Comparison of ENCODE assay signal across 26 mouse cellular contexts in the genomic region with DNA sequence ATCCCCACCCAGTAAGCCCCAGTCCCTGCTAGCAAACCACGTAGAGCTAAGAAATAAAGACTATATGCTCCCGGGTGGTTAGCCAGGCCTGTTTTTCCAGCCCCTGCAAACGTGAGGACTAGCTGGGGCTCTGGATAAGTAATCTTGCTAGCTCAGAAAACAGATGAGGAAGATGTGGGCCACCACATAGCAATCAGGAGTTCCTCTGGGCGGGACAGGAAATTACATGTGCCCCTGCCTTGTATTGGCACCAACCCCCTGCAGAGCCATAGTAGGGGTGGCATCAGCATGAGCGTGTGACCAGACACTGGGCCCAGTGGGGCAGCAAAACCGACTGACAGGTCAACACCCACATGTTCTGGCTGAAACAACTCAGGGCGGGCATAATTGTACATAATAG. TPM values are rescaled to one million over a fixed set of nuclear protein-coding genes. Genes with fewer than 3 reads are reported as not detected.
DNase-seq lines count a peak whose midpoint lies in the region; ATAC-seq and TF ChIP-seq lines count a peak whose summit lies in the region.
"Had no signal": no experiment of that assay in that cellular context is flagged by ENCODE, and none has a peak within 500 bp of the region (broad histone marks: within the 10 kb centered on the region; RNA-seq: fewer than 3 reads in every experiment).

No protein-coding gene starts in this region.

- H3K27me3 ChIP-seq in intestine, embryonic 14.5 days (replicated peaks; ENCODE audit: control insufficient read depth, insufficient read depth, low read length): no peaks in the 10 kb centered on the region
- no peaks in the 10 kb centered on the region for H3K27me3 ChIP-seq in intestine, postnatal 0 days (replicated peaks; ENCODE audit: control insufficient read depth, insufficient read depth, low read length)
- H3K27me3 ChIP-seq: embryonic facial prominence, embryonic 12.5 days; forebrain, embryonic 12.5 days; heart, embryonic 12.5 days; limb, embryonic 12.5 days; midbrain, embryonic 15.5 days had no signal

- no peak for ATAC-seq in intestine, embryonic 14.5 days (replicated peaks; ENCODE audit: low FRiP score, low TSS enrichment, low read depth)
- no peak for ATAC-seq in intestine, postnatal 0 days
- ATAC-seq in megakaryocyte, adult 5-6 weeks (ENCODE audit: poor library complexity, severe bottlenecking): peak; percentile 89
- ATAC-seq: liver, postnatal 0 days; lung, postnatal 0 days; midbrain, embryonic 15.5 days had no signal

- H3K36me3 ChIP-seq in intestine, embryonic 14.5 days (ENCODE audit: control insufficient read depth, insufficient read depth, low read length): no peaks in the 10 kb centered on the region
- H3K36me3 ChIP-seq in intestine, postnatal 0 days (ENCODE audit: control insufficient read depth, insufficient read depth): no peaks in the 10 kb centered on the region
- H3K36me3 ChIP-seq: embryonic facial prominence, embryonic 12.5 days; forebrain, embryonic 12.5 days; heart, embryonic 12.5 days; hindbrain, embryonic 13.5 days; limb, embryonic 12.5 days; midbrain, embryonic 15.5 days; neural tube, embryonic 15.5 days had no signal

- DNase-seq in intestine, embryonic 14.5 days (ENCODE audit: low spot score): peak; percentile 23
- peak; percentile 32 for DNase-seq in T-cell, adult 2 months (ENCODE audit: low spot score)
- peak; percentile 16 to 32 for DNase-seq in natural killer cell, adult 2 months (ENCODE audit: low spot score in 2 of 2)
- no peak for DNase-seq in right cerebral cortex, postnatal 36 days (ENCODE audit: low spot score in 2 of 2)
- no peak for DNase-seq in kidney, adult 8-10 months
- no peak for DNase-seq in layer of hippocampus, adult 2 months (ENCODE audit: low spot score in 2 of 2)
- DNase-seq: adrenal gland, adult 2 months; cerebellum, adult 11-12 months; cerebellum, postnatal 10 days; gastrocnemius, adult 2 months; heart, postnatal 10 days; kidney, adult 2 months; kidney, postnatal 10 days; liver, postnatal 0 days had no signal

- 82% methylated on average over 7 of the region's 7 CpGs for WGBS in intestine, embryonic 14.5 days
- 76% methylated on average over 7 of the region's 7 CpGs for WGBS in intestine, postnatal 0 days

- H3K27ac ChIP-seq in intestine, embryonic 14.5 days (ENCODE audit: low read depth): no peak overlapping the region
- H3K27ac ChIP-seq in intestine, postnatal 0 days (ENCODE audit: low read depth, low read length): no peak overlapping the region
- no peak overlapping the region for H3K27ac ChIP-seq in layer of hippocampus, adult 2 months
- H3K27ac ChIP-seq: embryonic facial prominence, embryonic 12.5 days; forebrain, embryonic 12.5 days; gastrocnemius, adult 2 months; hindbrain, embryonic 13.5 days; limb, embryonic 12.5 days; midbrain, embryonic 15.5 days; neural tube, embryonic 15.5 days had no signal

- no peaks in the 10 kb centered on the region for H3K9me3 ChIP-seq in intestine, embryonic 14.5 days (ENCODE audit: control insufficient read depth, low read length)
- H3K9me3 ChIP-seq in intestine, postnatal 0 days (ENCODE audit: control insufficient read depth): no peaks in the 10 kb centered on the region
- H3K9me3 ChIP-seq: embryonic facial prominence, embryonic 12.5 days; forebrain, embryonic 12.5 days; heart, embryonic 12.5 days; hindbrain, embryonic 13.5 days; limb, embryonic 12.5 days; midbrain, embryonic 15.5 days; neural tube, embryonic 15.5 days had no signal

- no peaks in the 10 kb centered on the region for H3K4me1 ChIP-seq in intestine, embryonic 14.5 days (replicated peaks; ENCODE audit: control insufficient read depth, insufficient read depth, low read length)
- H3K4me1 ChIP-seq in intestine, postnatal 0 days (replicated peaks; ENCODE audit: control insufficient read depth, insufficient read depth, low read length): no peaks in the 10 kb centered on the region
- H3K4me1 ChIP-seq: embryonic facial prominence, embryonic 12.5 days; forebrain, embryonic 12.5 days; hindbrain, embryonic 13.5 days; midbrain, embryonic 15.5 days had no signal

- no peak overlapping the region for H3K9ac ChIP-seq in intestine, embryonic 14.5 days (ENCODE audit: low read length)
- H3K9ac ChIP-seq in intestine, postnatal 0 days (ENCODE audit: low read depth, low read length): no peak overlapping the region
- H3K9ac ChIP-seq: embryonic facial prominence, embryonic 12.5 days; forebrain, embryonic 12.5 days; heart, embryonic 12.5 days; hindbrain, embryonic 13.5 days; limb, embryonic 12.5 days; liver, postnatal 0 days; midbrain, embryonic 15.5 days; neural tube, embryonic 15.5 days had no signal

- H3K4me3 ChIP-seq in intestine, embryonic 14.5 days (ENCODE audit: low read depth, low read length): no peak overlapping the region
- no peak overlapping the region for H3K4me3 ChIP-seq in intestine, postnatal 0 days (ENCODE audit: low read depth, low read length)
- no peak overlapping the region for H3K4me3 ChIP-seq in layer of hippocampus, adult 2 months
- H3K4me3 ChIP-seq: embryonic facial prominence, embryonic 12.5 days; forebrain, embryonic 12.5 days; gastrocnemius, adult 2 months; heart, embryonic 12.5 days; hindbrain, embryonic 13.5 days; limb, embryonic 12.5 days; midbrain, embryonic 15.5 days; myocyte; neural tube, embryonic 15.5 days had no signal

- no peak for TF ChIP-seq CTCF in intestine, postnatal 0 days (IDR thresholded peaks at IDR 0.05; ENCODE audit: low read depth)
- TF ChIP-seq CTCF in layer of hippocampus, adult 2 months (conservative IDR thresholded peaks at IDR 0.05): no peak

- no peak overlapping the region for H3K4me2 ChIP-seq in intestine, embryonic 14.5 days (ENCODE audit: low read length)
- no peak overlapping the region for H3K4me2 ChIP-seq in intestine, postnatal 0 days (replicated peaks; ENCODE audit: low read depth)
- H3K4me2 ChIP-seq: embryonic facial prominence, embryonic 12.5 days; forebrain, embryonic 12.5 days; heart, embryonic 12.5 days; hindbrain, embryonic 13.5 days; limb, embryonic 12.5 days; liver, embryonic 11.5 days; midbrain, embryonic 15.5 days; neural tube, embryonic 15.5 days had no signal

RNA-seq across cellular contexts. Expression of a gene that starts 44.1 kb away (rescaled TPM):
- polyA plus RNA-seq in intestine, embryonic 14.5 days (2014; fragmentation: Nextera tagmentation; extraction: Ambion mirVana): 40.0 and 42.4 TPM in 2 replicates
- 21.9 and 23.6 TPM in 2 replicates for polyA plus RNA-seq in intestine, postnatal 0 days (2015; fragmentation: Nextera tagmentation; extraction: Ambion mirVana)
- 17.4 and 18.4 TPM in 2 replicates for total RNA-seq in megakaryocyte, adult 5-6 weeks (2015)
- 23.2 and 24.7 TPM in 2 replicates for total RNA-seq in megakaryocyte, adult 5-6 weeks (2017)
- total RNA-seq in layer of hippocampus, adult 2 months (2021): 10 to 100 TPM; 37.7 to 42.4 TPM

Comparison
In these comparisons a context has a peak if more than half of its experiments do, and no peak if none do; other contexts are left out.
1. DNase-seq: peak in intestine, embryonic 14.5 days (single experiment), T-cell, adult 2 months (single experiment) and natural killer cell, adult 2 months (2 of 2); none in right cerebral cortex, postnatal 36 days (0 of 2), kidney, adult 8-10 months (0 of 2) and layer of hippocampus, adult 2 months (0 of 2).